11 mouse cellular contexts compared by ENCODE assay signal in genomic region chr16:44238835-44239263, GRCm38 (mm10).
DNase-seq lines count a peak whose midpoint lies in the region; TF ChIP-seq lines count a peak whose summit lies in the region.
"Had no signal": no experiment of that assay in that cellular context is flagged by ENCODE, and none has a peak within 500 bp of the region (broad histone marks: within the 10 kb centered on the region; RNA-seq: fewer than 3 reads in every experiment).

No protein-coding gene starts in this region.

- no peaks in the 10 kb centered on the region for H3K27me3 ChIP-seq in C2C12 (ENCODE audit: control insufficient read depth, insufficient read depth, insufficient read length)
- H3K27me3 ChIP-seq: CH12.LX; hindbrain, embryonic 15.5 days had no signal

- intact Hi-C loops in left cerebral cortex, postnatal 25 days (cut with DNase I): no loop called here

- TF ChIP-seq CTCF in C2C12 (IDR thresholded peaks at IDR 0.05; ENCODE audit: control insufficient read depth, insufficient read depth, insufficient read length): no peak

- peak; percentile 90 for DNase-seq in heart, adult 11 months
- DNase-seq in heart, adult 8-10 months (ENCODE audit: low spot score): no peak
- peak; percentile 89 for DNase-seq in gastrocnemius, adult 18-20 months (ENCODE audit: low spot score)
- peak; percentile 42 to 71 for DNase-seq in left cerebral cortex, postnatal 25 days (ENCODE audit: low spot score in 2 of 2)
- no peak for DNase-seq in testis, postnatal 14 days (ENCODE audit: low spot score)
- DNase-seq in spleen, postnatal 4 days (ENCODE audit: low spot score in 2 of 2): no peak
- DNase-seq in ovary, adult 18-20 months (ENCODE audit: low spot score): no peak

- no peaks in the 10 kb centered on the region for H3K36me3 ChIP-seq in C2C12 (ENCODE audit: control insufficient read depth, insufficient read depth)
- H3K36me3 ChIP-seq: hindbrain, embryonic 15.5 days had no signal

- H3K4me3 ChIP-seq in C2C12 (ENCODE audit: insufficient read depth, poor library complexity, severe bottlenecking): no peak overlapping the region
- H3K4me3 ChIP-seq: hindbrain, embryonic 15.5 days; megakaryocyte, embryonic 14.5 days had no signal

- no peak overlapping the region for H3ac ChIP-seq in C2C12 (ENCODE audit: control insufficient read depth, insufficient read length, low read depth)

- no peaks in the 10 kb centered on the region for H3K79me3 ChIP-seq in C2C12 (ENCODE audit: low read depth)

- H3K79me2 ChIP-seq in C2C12 (ENCODE audit: control insufficient read depth, insufficient read depth): no peaks in the 10 kb centered on the region

TF ChIP-seq in C2C12, 6 proteins besides CTCF, POLR2A, EP300 and RAD21:
- TF ChIP-seq MYOD1 (IDR thresholded peaks at IDR 0.05; ENCODE audit: control insufficient read depth, insufficient read length, low read depth): peak; percentile 44
- TF ChIP-seq MAX (IDR thresholded peaks at IDR 0.05): no peak
- no peak for TF ChIP-seq CEBPB (IDR thresholded peaks at IDR 0.05; ENCODE audit: low read depth)
- no peak for TF ChIP-seq USF1 (IDR thresholded peaks at IDR 0.05; ENCODE audit: low read depth)
- no peak for TF ChIP-seq FOSL1 (IDR thresholded peaks at IDR 0.05; ENCODE audit: insufficient read depth, low read length, poor library complexity, severe bottlenecking)
TF ChIP-seq in C2C12: peak in this region for 1.

Comparison
In these comparisons a context has a peak if more than half of its experiments do, and no peak if none do; other contexts are left out.
1. DNase-seq: peak in heart, adult 11 months (single experiment), gastrocnemius, adult 18-20 months (single experiment) and left cerebral cortex, postnatal 25 days (2 of 2); none in heart, adult 8-10 months (single experiment), testis, postnatal 14 days (single experiment), spleen, postnatal 4 days (0 of 2) and ovary, adult 18-20 months (single experiment).